Mouse (Mus musculus) midbrain, embryonic 16.5 days (tissue): ENCODE measurements around the gene Gpr61. TPM values are rescaled to one million over a fixed set of nuclear protein-coding genes. Genes with fewer than 3 reads are reported as not detected.

Experiments
- ATAC-seq: fragments of 200-750 bp; cut with Nextera tagmentation; 2 replicates; pipeline ENCODE4 v1.8.0; 2017; ENCODE audit warnings: moderate TSS enrichment
- H3K27ac ChIP-seq: fragments of 300-500 bp; sonication (generic); 2 replicates; pipeline ENCODE4 v1.5.1; 2014; ENCODE audit warnings: mild to moderate bottlenecking, low read length, mixed read lengths
- H3K27me3 ChIP-seq: fragments of 300-500 bp; sonication (generic); 2 replicates; pipeline ENCODE4 v1.6.1; 2014; ENCODE audit warnings: low read depth, low read length, mixed read lengths; ENCODE audit not compliant: control insufficient read depth, insufficient read depth
- H3K36me3 ChIP-seq: fragments of 300-500 bp; sonication (generic); 2 replicates; pipeline ENCODE4 v1.6.1; 2014; ENCODE audit warnings: mild to moderate bottlenecking, low read length, moderate library complexity, mixed read lengths; ENCODE audit not compliant: control insufficient read depth, insufficient read depth
- H3K4me1 ChIP-seq: fragments of 300-500 bp; sonication (generic); 2 replicates; pipeline ENCODE4 v1.6.1; 2014; ENCODE audit warnings: mild to moderate bottlenecking, low read length, mixed read lengths; ENCODE audit not compliant: control insufficient read depth, insufficient read depth
- H3K4me2 ChIP-seq: fragments of 300-500 bp; sonication (generic); 2 replicates; pipeline ENCODE4 v1.6.1; 2014; ENCODE audit warnings: mild to moderate bottlenecking, low read length, mixed read lengths
- H3K4me3 ChIP-seq: fragments of 300-500 bp; sonication (generic); 2 replicates; pipeline ENCODE4 v1.5.1; 2014; ENCODE audit warnings: low read depth, mild to moderate bottlenecking, low read length, moderate library complexity, mixed read lengths
- H3K9ac ChIP-seq: fragments of 300-500 bp; sonication (generic); 2 replicates; pipeline ENCODE4 v1.6.1; 2014; ENCODE audit warnings: low read depth, low read length, mixed read lengths
- H3K9me3 ChIP-seq: fragments of 300-500 bp; sonication (generic); replicated peaks from 2 replicates; pipeline ENCODE4 v1.6.1; 2014; ENCODE audit warnings: mild to moderate bottlenecking, low read length, mixed read lengths; ENCODE audit not compliant: control insufficient read depth, poor library complexity, severe bottlenecking
- WGBS: fragments of 180-500 bp; shearing (Covaris S2); extraction: QIAGEN DNeasy Blood & Tissue Kit; methylation state at CpG from one replicate; pipeline ENCODE4 v1.1.7; 2014; 5-methylcytosine and 5-hydroxymethylcytosine counted together
- polyA plus RNA-seq: library from polyadenylated mRNA; unstranded; fragments of >200 nt; fragmentation: Nextera tagmentation; extraction: Ambion mirVana; gene quantifications from 2 replicates; pipeline ENCODE4 v1.2.1, GENCODE M21; 2015

Gpr61 gene
- polyA plus RNA-seq, 1 experiment from 2014 or later: 8.3 TPM

DNA sequence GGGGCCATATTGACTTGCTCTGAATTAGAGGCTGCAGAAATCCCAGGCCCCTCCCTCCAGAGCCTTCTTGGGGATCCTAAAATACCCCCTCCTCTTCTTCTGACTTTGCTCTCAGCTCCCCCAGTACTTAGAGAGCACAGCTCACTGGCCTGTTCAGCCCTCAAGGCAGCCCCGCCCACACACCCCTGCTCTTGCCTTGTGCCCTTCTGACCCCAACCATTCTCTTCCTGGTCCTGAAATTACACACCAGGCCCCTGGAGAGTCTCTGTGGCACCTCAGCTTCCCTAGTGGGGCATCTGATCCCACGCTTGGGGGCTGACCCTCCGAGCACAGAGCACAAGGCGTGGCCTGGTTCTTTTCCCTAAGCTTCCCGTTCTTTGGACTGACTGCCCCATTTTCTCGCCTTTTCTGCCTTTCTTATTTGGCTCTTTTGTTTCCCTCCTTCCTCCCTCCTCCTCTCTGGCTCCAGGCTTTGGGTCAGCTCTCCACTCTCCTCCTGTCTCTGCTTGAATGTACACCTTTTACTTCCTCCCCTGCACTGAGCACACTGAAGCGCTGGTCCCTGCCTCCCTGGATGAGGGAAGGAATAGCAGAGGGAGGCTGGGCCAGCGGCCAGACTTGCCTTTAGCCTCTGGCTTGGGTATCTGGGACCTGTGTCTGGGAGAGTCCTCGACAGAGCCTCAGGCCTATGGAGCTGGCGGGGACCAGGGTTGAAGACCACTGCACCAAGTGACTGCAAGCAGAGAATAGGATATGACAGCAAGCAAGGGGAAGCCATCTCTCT lies 11.0 kb upstream of the Gpr61 start:
- Histone ChIP-seq H3K27me3 (no peaks in the 10 kb centered on the region), H3K27ac (peak overlapping the region; percentile 68; the same call in 1 of the 2 replicates), H3K4me2 (no peak overlapping the region), H3K36me3 (no peaks in the 10 kb centered on the region), H3K4me3 (no peak overlapping the region), H3K9ac (no peak overlapping the region), H3K9me3 (no peaks in the 10 kb centered on the region), H3K4me1 (peaks cover 16% of the 10 kb centered on the region)
- ATAC-seq: peak; percentile 37
- 25% methylated on average over 10 of the region's 10 CpGs for WGBS

DNA sequence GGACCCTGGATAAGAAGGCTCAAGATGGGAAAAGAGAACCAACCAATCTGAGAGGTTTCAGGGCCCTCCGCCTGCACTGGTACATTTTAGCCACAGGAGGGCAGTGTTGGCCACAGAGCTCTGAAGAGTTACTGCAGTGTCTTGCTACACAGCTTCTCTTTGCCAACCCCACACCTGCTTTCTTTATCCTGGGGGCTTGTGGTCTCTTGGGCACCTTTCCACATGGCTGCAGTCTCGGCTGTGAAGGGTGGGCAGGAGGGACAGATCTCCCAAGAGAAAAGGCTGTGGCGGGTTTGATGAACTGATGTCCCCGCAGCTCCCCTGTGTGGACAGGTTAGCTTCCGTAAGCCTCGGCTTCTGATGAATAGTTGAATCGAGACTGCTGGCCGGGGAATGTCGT lies 10.1 kb upstream of the Gpr61 start:
- 7% methylated on average over 9 of the region's 9 CpGs for WGBS
- Histone ChIP-seq H3K9ac (peak overlapping the region; percentile 45), H3K4me2 (peak overlapping the region; percentile 54), H3K27me3 (no peaks in the 10 kb centered on the region), H3K4me3 (peak overlapping the region; percentile 21), H3K36me3 (no peaks in the 10 kb centered on the region), H3K27ac (0 out of 2 replicates have a peak overlapping the region, but pooled peaks have one; percentile 23), H3K4me1 (peaks cover 16% of the 10 kb centered on the region), H3K9me3 (no peaks in the 10 kb centered on the region)
- peak; percentile 74 for ATAC-seq

DNA sequence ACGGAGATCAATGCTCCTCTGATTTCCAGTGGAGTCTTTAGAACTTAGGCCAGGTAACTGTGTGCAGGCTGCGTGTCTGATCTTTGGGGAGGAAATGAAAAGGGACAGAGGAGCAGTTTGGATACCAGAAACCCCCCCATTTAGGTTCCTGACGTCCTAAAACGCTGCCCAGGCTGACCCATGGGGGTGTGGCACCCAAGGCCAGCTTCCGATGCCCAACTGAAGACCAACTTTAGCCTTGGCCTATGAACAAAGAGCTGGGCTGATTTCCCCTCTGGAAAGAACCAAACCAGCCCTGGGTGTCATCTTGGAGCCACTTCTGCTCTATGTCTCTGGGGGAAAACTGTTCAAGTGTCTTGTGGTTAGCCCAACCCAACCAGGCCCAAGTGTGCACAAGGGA lies 9.4 kb upstream of the Gpr61 start:
- Histone ChIP-seq H3K4me1 (peaks cover 16% of the 10 kb centered on the region), H3K36me3 (no peaks in the 10 kb centered on the region), H3K27me3 (no peaks in the 10 kb centered on the region), H3K27ac (no peak overlapping the region), H3K4me3 (no peak overlapping the region), H3K9ac (no peak overlapping the region), H3K4me2 (no peak overlapping the region), H3K9me3 (no peaks in the 10 kb centered on the region)
- no peak for ATAC-seq
- WGBS: 68% methylated on average over 5 of the region's 5 CpGs

DNA sequence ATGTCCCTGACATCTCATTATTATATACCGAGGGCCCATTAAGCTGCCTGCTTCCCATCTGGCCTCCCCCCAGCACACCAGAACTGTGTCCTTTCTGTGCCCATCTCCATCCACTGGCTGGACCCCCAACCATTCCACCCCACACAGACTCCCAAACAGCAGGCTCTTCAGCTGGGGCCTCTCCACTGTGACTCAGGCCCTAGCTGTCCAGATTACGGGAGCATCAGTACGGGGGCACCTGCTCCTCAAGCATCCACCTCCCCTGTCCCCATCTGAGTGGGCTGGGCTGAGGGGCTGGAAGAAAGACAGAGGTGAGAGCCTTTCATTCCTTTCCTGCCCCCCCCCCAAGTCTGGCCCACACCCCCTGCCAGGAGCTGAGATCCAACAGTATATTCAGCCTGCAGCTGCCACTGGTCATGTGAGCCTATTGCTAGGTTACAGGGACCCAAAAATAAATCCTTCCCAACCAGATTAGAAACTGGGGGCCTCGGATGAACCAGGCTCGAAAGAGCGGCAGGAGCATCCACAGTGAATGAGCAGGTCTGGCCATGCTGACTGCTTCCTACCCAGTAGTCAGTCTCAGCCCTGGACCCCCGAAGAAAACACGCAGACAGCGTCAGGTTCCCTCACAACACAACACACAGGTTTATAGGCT lies 3.8 kb upstream of the Gpr61 start:
- Histone ChIP-seq H3K4me3 (no peak overlapping the region), H3K9me3 (no peaks in the 10 kb centered on the region), H3K36me3 (no peaks in the 10 kb centered on the region), H3K9ac (peak overlapping the region; percentile 47), H3K4me1 (peaks cover 10% of the 10 kb centered on the region), H3K27me3 (no peaks in the 10 kb centered on the region), H3K27ac (peak overlapping the region; percentile 71), H3K4me2 (no peak overlapping the region)
- 29% methylated on average over 9 of the region's 9 CpGs for WGBS
- ATAC-seq: peak; percentile 53

DNA sequence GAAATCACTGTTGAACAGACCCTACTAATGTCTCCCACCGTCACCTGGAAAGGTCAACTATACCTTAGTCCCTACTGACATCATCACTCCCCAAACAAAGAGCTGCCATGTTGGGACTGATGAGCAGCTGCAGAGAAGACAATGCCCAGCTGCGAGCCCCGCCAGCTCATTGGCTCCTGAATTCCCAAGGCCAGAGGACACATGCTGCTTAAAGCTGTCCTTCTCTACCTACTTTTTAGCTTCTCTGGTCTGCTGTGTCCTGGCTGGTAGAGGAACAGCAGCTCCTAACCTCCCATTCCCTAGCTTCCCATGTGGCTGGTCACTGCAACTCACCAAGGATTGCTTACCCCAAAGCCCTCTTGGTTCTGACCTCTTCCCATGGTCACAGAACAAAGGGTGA lies 2.4 kb downstream of the Gpr61 start:
- Histone ChIP-seq H3K4me2 (no peak overlapping the region), H3K9me3 (no peaks in the 10 kb centered on the region), H3K4me3 (no peak overlapping the region), H3K36me3 (no peaks in the 10 kb centered on the region), H3K27me3 (no peaks in the 10 kb centered on the region), H3K4me1 (peaks cover 7% of the 10 kb centered on the region), H3K27ac (no peak overlapping the region), H3K9ac (no peak overlapping the region)
- 91% methylated on average over 3 of the region's 3 CpGs for WGBS
- ATAC-seq: no peak

DNA sequence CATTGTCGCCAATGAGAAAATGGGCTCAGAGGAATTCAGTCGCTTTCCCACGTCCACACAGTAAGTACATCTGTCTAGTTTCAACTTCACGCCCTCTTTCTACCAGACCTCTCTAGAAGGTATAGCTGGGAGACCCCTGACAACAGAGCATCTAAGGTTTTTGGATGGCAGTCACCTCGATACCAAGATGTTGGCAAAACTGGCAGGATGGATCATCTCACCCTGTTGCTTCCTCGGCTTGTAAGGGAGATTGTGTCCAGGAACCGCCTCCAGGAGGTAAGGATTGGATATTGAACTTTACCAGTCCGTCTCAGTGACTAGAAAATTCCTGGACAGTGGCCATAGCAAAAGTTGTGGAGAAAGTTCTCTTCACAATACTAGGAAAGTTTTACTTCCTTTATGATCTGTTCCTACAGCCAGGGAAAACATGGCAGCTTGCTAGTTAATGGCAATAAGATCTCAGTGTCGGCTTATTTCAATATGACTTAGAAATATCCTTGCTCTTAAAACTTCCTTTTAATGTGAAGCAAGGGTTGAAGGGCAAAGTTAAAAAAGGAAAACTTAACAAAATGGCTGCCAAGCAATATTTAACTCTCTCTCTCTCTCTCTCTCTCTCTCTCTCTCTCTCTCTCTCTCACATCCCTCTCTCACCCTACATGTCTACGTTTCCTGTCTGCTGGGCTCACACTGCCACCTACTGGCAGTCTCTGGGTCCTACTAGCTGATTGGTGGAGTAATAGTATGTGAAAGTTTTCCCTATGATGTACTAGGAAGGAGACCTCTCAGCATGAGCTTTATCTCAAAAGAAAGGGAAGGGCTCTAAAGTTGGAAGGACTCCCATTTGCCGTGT lies 7.1 kb downstream of the Gpr61 start:
- 64% methylated on average over 11 of the region's 11 CpGs for WGBS
- no peak overlapping the region for H3K4me2 ChIP-seq
- H3K9me3 ChIP-seq: no peaks in the 10 kb centered on the region
- 0 out of 2 replicates have a peak overlapping the region, but pooled peaks have one; percentile 21 for H3K9ac ChIP-seq
- ATAC-seq: peak; percentile 54
- H3K4me3 ChIP-seq: no peak overlapping the region
- H3K27ac ChIP-seq: no peak overlapping the region
- no peaks in the 10 kb centered on the region for H3K36me3 ChIP-seq
- H3K27me3 ChIP-seq: no peaks in the 10 kb centered on the region
- peaks cover 32% of the 10 kb centered on the region for H3K4me1 ChIP-seq

DNA sequence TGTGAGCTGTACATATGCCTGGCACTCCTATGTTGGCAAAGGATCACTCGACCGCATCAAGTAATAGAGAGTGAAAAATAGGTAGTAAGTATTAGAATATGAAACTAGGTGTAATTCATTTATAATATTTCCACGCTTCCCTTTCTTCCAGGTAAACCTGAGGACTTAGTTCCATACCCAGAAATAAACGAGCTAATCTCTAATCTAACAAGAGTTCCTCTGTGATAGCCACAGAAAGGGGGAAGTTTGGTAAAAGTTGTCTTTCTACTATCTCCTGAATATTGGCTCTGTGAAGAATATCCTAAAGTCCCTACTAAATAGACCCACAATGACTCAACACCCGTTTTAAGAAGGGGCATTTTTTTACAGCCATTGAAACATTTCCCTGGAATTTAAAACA lies 8.0 kb downstream of the Gpr61 start:
- no peaks in the 10 kb centered on the region for H3K27me3 ChIP-seq
- peak overlapping the region; percentile 91 for H3K4me2 ChIP-seq
- no peak for ATAC-seq
- H3K9me3 ChIP-seq: no peaks in the 10 kb centered on the region
- peaks cover 32% of the 10 kb centered on the region for H3K4me1 ChIP-seq
- WGBS: 66% methylated on average over 5 of the region's 5 CpGs
- H3K36me3 ChIP-seq: no peaks in the 10 kb centered on the region
- no peak overlapping the region; the same call in 1 of the 2 replicates for H3K27ac ChIP-seq
- H3K4me3 ChIP-seq: peak overlapping the region; percentile 100
- peak overlapping the region; percentile 97 for H3K9ac ChIP-seq

DNA sequence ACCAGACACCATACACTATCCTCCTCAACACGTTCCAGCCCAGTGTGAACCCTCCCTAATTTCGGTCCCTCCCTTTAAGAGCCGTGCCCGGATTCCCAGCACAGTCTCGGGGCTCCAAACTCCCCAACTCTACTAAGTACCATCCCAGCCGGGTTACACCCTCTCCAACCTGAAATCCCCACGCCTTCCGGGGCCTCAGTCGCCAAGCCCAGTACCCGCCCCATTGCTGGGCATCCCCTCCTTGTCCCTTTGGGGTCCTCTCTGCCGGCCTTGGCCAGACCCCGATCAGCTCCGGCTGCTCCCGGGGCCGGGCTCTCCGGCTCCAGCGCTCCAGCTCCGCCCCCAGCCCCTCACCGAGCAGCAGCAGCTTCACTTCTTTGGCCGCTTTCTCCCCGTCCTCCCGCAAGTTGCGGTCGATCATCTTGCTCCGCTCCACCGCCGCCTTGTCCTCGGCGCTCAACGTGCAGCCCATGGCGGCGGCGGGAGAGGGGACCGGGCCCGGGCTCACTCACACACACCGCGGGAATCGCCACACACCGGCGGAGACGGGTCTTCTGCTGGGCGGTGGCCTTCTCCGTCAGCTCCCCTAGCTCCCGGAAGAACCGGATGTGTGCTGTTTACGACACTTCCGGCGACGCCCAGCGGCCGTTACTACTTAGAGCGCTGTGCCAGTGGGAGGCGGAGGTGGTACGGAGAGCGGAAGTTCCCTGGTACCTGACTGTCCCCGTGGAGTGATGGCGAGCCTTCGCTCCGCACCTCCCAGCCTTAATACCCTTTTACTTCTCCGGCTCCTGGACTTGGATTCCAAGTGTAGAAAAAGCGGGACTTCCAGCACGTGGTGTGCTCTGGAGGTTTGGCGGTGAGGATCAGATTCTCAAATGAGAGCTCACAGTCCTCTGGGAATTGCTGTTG lies 8.9 kb downstream of the Gpr61 start, which contains the start of gene Gnai3:
TSS of gene Gnai3 (minus strand) at position 613 of the 912 bp plus-strand sequence.
- peak within 1 kb of the TSS; percentile 95 for H3K27ac ChIP-seq
- peak; percentile 96 for ATAC-seq
- WGBS: under 1% methylated on average over 63 of the region's 63 CpGs
- no peaks in the 10 kb centered on the region for H3K9me3 ChIP-seq
- peak within 1 kb of the TSS; percentile 100 for H3K4me3 ChIP-seq
- no peaks in the 10 kb centered on the region for H3K27me3 ChIP-seq
- peak within 1 kb of the TSS; percentile 91 for H3K4me2 ChIP-seq
- peak within 1 kb of the TSS; percentile 97 for H3K9ac ChIP-seq
- no peaks in the 10 kb centered on the region for H3K36me3 ChIP-seq
- peaks cover 32% of the 10 kb centered on the region for H3K4me1 ChIP-seq
